Mouse (Mus musculus) olfactory bulb, adult 2 months (tissue): Measurements from ENCODE around the gene Ptpn12. TPM values are rescaled to one million over a fixed set of nuclear protein-coding genes. Genes with fewer than 3 reads are reported as not detected.

Source experiments
- H3K27ac ChIP-seq: fragments of 200-500 bp; 2 replicates; pipeline ENCODE4 v1.5.1; 2012; ENCODE audit warnings: low read depth, low read length; ENCODE audit not compliant: insufficient read depth
- H3K4me1 ChIP-seq: fragments of 200-500 bp; 2 replicates; pipeline ENCODE4 v1.6.1; 2012; ENCODE audit warnings: low read length; ENCODE audit not compliant: control insufficient read depth, insufficient read depth
- H3K4me3 ChIP-seq: fragments of 200-500 bp; 2 replicates; pipeline ENCODE4 v1.5.1; 2012; ENCODE audit warnings: mild to moderate bottlenecking, low read depth, low read length, moderate library complexity; ENCODE audit not compliant: insufficient read depth
- CTCF ChIP-seq: fragments of 200-500 bp; IDR thresholded peaks from 2 replicates; pipeline ENCODE4 v1.5.1; 2012; ENCODE audit warnings: low read depth, mild to moderate bottlenecking, low read length, moderate library complexity; ENCODE audit not compliant: insufficient read depth
- POLR2A ChIP-seq: fragments of 200-500 bp; IDR thresholded peaks from 2 replicates; pipeline ENCODE4 v1.6.1; 2012; ENCODE audit warnings: mild to moderate bottlenecking, low read depth, low read length, moderate library complexity; ENCODE audit not compliant: insufficient read depth
- WGBS: fragments of 180-500 bp; shearing (Covaris S2); methylation state at CpG from one replicate; pipeline ENCODE4 v1.1.7; 2018; 5-methylcytosine and 5-hydroxymethylcytosine counted together
- polyA plus RNA-seq: library from polyadenylated mRNA; stranded (reverse); fragments of >200 nt; gene quantifications from 2 replicates; pipeline ENCODE4 v1.2.4, GENCODE M21; 2012; ENCODE audit warnings: low replicate concordance; ENCODE audit not compliant: missing spikeins, insufficient read depth, insufficient read length

The Ptpn12 gene
- polyA plus RNA-seq: not detected in 2 replicates

- 1% methylated on average over 61 of the region's 73 CpGs for WGBS
- peak within 1 kb of the TSS; percentile 94 for H3K4me3 ChIP-seq
- peak within 1 kb of the TSS; percentile 78 for H3K27ac ChIP-seq
- TF ChIP-seq CTCF (no peak), POLR2A (peak; percentile 92)
- peaks cover 3% of the 10 kb centered on the region for H3K4me1 ChIP-seq
Observed at GRCm38 (mm10) chr5:21055820-21056531, at the start of gene Ptpn12. Ptpn12 (minus strand) TSS chr5:21055911.

- TF ChIP-seq CTCF (no peak), POLR2A (no peak)
- 82% methylated on average over 6 of the region's 6 CpGs for WGBS
- Histone ChIP-seq H3K4me1 (no peaks in the 10 kb centered on the region), H3K27ac (no peak overlapping the region), H3K4me3 (no peak overlapping the region)
Observed at GRCm38 (mm10) chr5:21091179-21091578, 35.5 kb upstream of the Ptpn12 start.

GRCm38 (mm10) chr5:21057217-21057616 is 1.5 kb upstream of the Ptpn12 start:
- Histone ChIP-seq H3K4me3 (no peak overlapping the region), H3K27ac (no peak overlapping the region), H3K4me1 (peaks cover 3% of the 10 kb centered on the region)
- 93% methylated on average over 2 of the region's 2 CpGs for WGBS
- no peak for TF ChIP-seq CTCF
- TF ChIP-seq POLR2A: no peak

- peak overlapping the region; percentile 62 for H3K4me3 ChIP-seq
- H3K27ac ChIP-seq: peak overlapping the region; percentile 36
- WGBS: 3% methylated on average over 8 of the region's 8 CpGs
- peaks cover 3% of the 10 kb centered on the region for H3K4me1 ChIP-seq
- TF ChIP-seq CTCF (no peak), POLR2A (no peak)
Observed at GRCm38 (mm10) chr5:21056595-21056994, 884 bp upstream of the Ptpn12 start.

GRCm38 (mm10) chr5:21055071-21055819 is 466 bp downstream of the Ptpn12 start:
- peaks cover 3% of the 10 kb centered on the region for H3K4me1 ChIP-seq
- 1% methylated on average over 81 of the region's 84 CpGs for WGBS
- H3K4me3 ChIP-seq: peak overlapping the region; percentile 94
- TF ChIP-seq CTCF (no peak), POLR2A (no peak; the same call in 1 of the 2 replicates)
- peak overlapping the region; percentile 78 for H3K27ac ChIP-seq

- 0 out of 2 replicates have a peak, but pooled peaks have one; percentile 21 for TF ChIP-seq POLR2A
- no peak for TF ChIP-seq CTCF
- 1% methylated on average over 20 of the region's 20 CpGs for WGBS
Observed at GRCm38 (mm10) chr5:21054472-21055070, 1.1 kb downstream of the Ptpn12 start.

GRCm38 (mm10) chr5:21053571-21054307 is 2.0 kb downstream of the Ptpn12 start:
- Histone ChIP-seq H3K4me1 (peaks cover 3% of the 10 kb centered on the region), H3K4me3 (peak overlapping the region; percentile 15), H3K27ac (no peak overlapping the region)
- TF ChIP-seq POLR2A: no peak
- no peak for TF ChIP-seq CTCF
- WGBS: 39% methylated on average over 3 of the region's 3 CpGs

More at GRCm38 (mm10) chr5:21054472-21055070, 1.1 kb downstream of the Ptpn12 start:
- H3K27ac ChIP-seq: peak overlapping the region; percentile 78
- peak overlapping the region; percentile 94 for H3K4me3 ChIP-seq
- H3K4me1 ChIP-seq: peaks cover 3% of the 10 kb centered on the region

- no peak for TF ChIP-seq POLR2A
- TF ChIP-seq CTCF: no peak
- Histone ChIP-seq H3K4me3 (no peak overlapping the region), H3K27ac (no peak overlapping the region), H3K4me1 (peaks cover 3% of the 10 kb centered on the region)
- 97% methylated on average over 1 of the region's 1 CpGs for WGBS
Observed at GRCm38 (mm10) chr5:21052521-21052920, 3.2 kb downstream of the Ptpn12 start.
